8 mouse cellular contexts compared by ENCODE assay signal in genomic region chr17:26276711-26277110, GRCm38 (mm10). TPM values are rescaled to one million over a fixed set of nuclear protein-coding genes. Genes with fewer than 3 reads are reported as not detected.
A peak's percentile ranks its signal among the peaks of the same experiment; 100 is the strongest.
DNase-seq lines count a peak whose midpoint lies in the region; ATAC-seq lines count a peak whose summit lies in the region.
"Had no signal": no experiment of that assay in that cellular context is flagged by ENCODE, and none has a peak within 500 bp of the region (broad histone marks: within the 10 kb centered on the region; RNA-seq: fewer than 3 reads in every experiment).

No protein-coding gene starts in this region.

- H3K36me3 ChIP-seq in hindbrain, embryonic 11.5 days (ENCODE audit: control insufficient read depth, insufficient read depth, low read length) = peaks cover 29% of the 10 kb centered on the region
- peaks cover 87% of the 10 kb centered on the region for H3K36me3 ChIP-seq in hindbrain, embryonic 13.5 days
- peaks cover 89% of the 10 kb centered on the region for H3K36me3 ChIP-seq in embryonic facial prominence, embryonic 14.5 days (ENCODE audit: control insufficient read depth, insufficient read depth, low read length)

- ATAC-seq in hindbrain, embryonic 11.5 days (ENCODE audit: low FRiP score) = no peak
- ATAC-seq in hindbrain, embryonic 13.5 days (ENCODE audit: low FRiP score) = no peak
- no peak for ATAC-seq in embryonic facial prominence, embryonic 14.5 days (ENCODE audit: low read depth)
- peak; percentile 63; the same call in 1 of the 2 replicates for ATAC-seq in megakaryocyte-erythroid progenitor cell, adult 5-6 weeks (replicated peaks; ENCODE audit: low FRiP score, low TSS enrichment, poor library complexity, severe bottlenecking)

- H3K27ac ChIP-seq in hindbrain, embryonic 11.5 days (ENCODE audit: low read depth, low read length) = no peak overlapping the region
- no peak overlapping the region for H3K27ac ChIP-seq in hindbrain, embryonic 13.5 days
- no peak overlapping the region for H3K27ac ChIP-seq in embryonic facial prominence, embryonic 14.5 days (replicated peaks; ENCODE audit: low read depth, low read length)
- H3K27ac ChIP-seq: liver, embryonic 13.5 days had no signal

- H3K4me2 ChIP-seq in hindbrain, embryonic 11.5 days (replicated peaks; ENCODE audit: low read depth, low read length) = no peak overlapping the region
- H3K4me2 ChIP-seq in hindbrain, embryonic 13.5 days = no peak overlapping the region
- no peak overlapping the region for H3K4me2 ChIP-seq in embryonic facial prominence, embryonic 14.5 days (ENCODE audit: low read depth, low read length)
- H3K4me2 ChIP-seq: liver, embryonic 13.5 days had no signal

- no peak overlapping the region for H3K4me3 ChIP-seq in hindbrain, embryonic 11.5 days (ENCODE audit: low read depth, low read length)
- H3K4me3 ChIP-seq in hindbrain, embryonic 13.5 days = no peak overlapping the region
- no peak overlapping the region for H3K4me3 ChIP-seq in embryonic facial prominence, embryonic 14.5 days (ENCODE audit: low read depth, low read length)
- H3K4me3 ChIP-seq: liver, embryonic 13.5 days had no signal

- no peaks in the 10 kb centered on the region for H3K27me3 ChIP-seq in hindbrain, embryonic 11.5 days (ENCODE audit: control insufficient read depth, insufficient read depth, low read length)
- H3K27me3 ChIP-seq in hindbrain, embryonic 13.5 days = no peaks in the 10 kb centered on the region
- H3K27me3 ChIP-seq in embryonic facial prominence, embryonic 14.5 days (replicated peaks; ENCODE audit: control insufficient read depth, insufficient read depth, low read length) = no peaks in the 10 kb centered on the region
- H3K27me3 ChIP-seq: liver, embryonic 13.5 days had no signal

- 99% methylated on average over 4 of the region's 4 CpGs for WGBS in hindbrain, embryonic 11.5 days
- WGBS in hindbrain, embryonic 13.5 days = 87% methylated on average over 4 of the region's 4 CpGs
- WGBS in embryonic facial prominence, embryonic 14.5 days = 91% methylated on average over 4 of the region's 4 CpGs

- peak; percentile 58 for DNase-seq in hindbrain, embryonic 11.5 days (ENCODE audit: low spot score)
- DNase-seq in 416B (ENCODE audit: low read depth) = peak; percentile 65
- DNase-seq in B cell, adult 2 months = peak; percentile 57 to 64
- peak; percentile 32 for DNase-seq in embryonic facial prominence, embryonic 14.5 days (ENCODE audit: low spot score)
- no peak for DNase-seq in c-Kit-positive CD71-positive TER-119-positive erythroid progenitor cells, embryonic 14.5 days (ENCODE audit: low spot score)
- DNase-seq: liver, embryonic 13.5 days had no signal

- H3K9ac ChIP-seq in hindbrain, embryonic 11.5 days (ENCODE audit: low read depth, low read length) = no peak overlapping the region
- no peak overlapping the region for H3K9ac ChIP-seq in hindbrain, embryonic 13.5 days
- no peak overlapping the region for H3K9ac ChIP-seq in embryonic facial prominence, embryonic 14.5 days (ENCODE audit: low read depth, low read length)
- H3K9ac ChIP-seq: liver, embryonic 13.5 days had no signal

- no peaks in the 10 kb centered on the region for H3K9me3 ChIP-seq in hindbrain, embryonic 11.5 days (ENCODE audit: control insufficient read depth, low read length)
- H3K9me3 ChIP-seq in hindbrain, embryonic 13.5 days = no peaks in the 10 kb centered on the region
- H3K9me3 ChIP-seq in embryonic facial prominence, embryonic 14.5 days (ENCODE audit: control insufficient read depth, low read length) = no peaks in the 10 kb centered on the region
- H3K9me3 ChIP-seq: liver, embryonic 13.5 days had no signal

- H3K4me1 ChIP-seq in hindbrain, embryonic 11.5 days (replicated peaks; ENCODE audit: control insufficient read depth, insufficient read depth, low read length) = no peaks in the 10 kb centered on the region
- H3K4me1 ChIP-seq in hindbrain, embryonic 13.5 days (replicated peaks) = no peaks in the 10 kb centered on the region
- H3K4me1 ChIP-seq in embryonic facial prominence, embryonic 14.5 days (ENCODE audit: control insufficient read depth, insufficient read depth, low read length) = no peaks in the 10 kb centered on the region

RNA-seq across cellular contexts. Expression of gene Luc7l, which starts 24.0 kb away (rescaled TPM):
- polyA plus RNA-seq in hindbrain, embryonic 11.5 days (2014; fragmentation: Nextera tagmentation; extraction: Ambion mirVana) = 131 and 133 TPM in 2 replicates
- 117 and 118 TPM in 2 replicates for polyA plus RNA-seq in hindbrain, embryonic 13.5 days (2015; fragmentation: Nextera tagmentation; extraction: Ambion mirVana)
- polyA plus RNA-seq in embryonic facial prominence, embryonic 14.5 days (2014; fragmentation: Nextera tagmentation; extraction: Ambion mirVana) = 77.8 and 83.3 TPM in 2 replicates
- total RNA-seq in megakaryocyte-erythroid progenitor cell, adult 5-6 weeks (2014; fragmentation: Nextera tagmentation) = 92.6 and 106 TPM in 2 replicates
- 156 and 197 TPM in 2 replicates for total RNA-seq in megakaryocyte-erythroid progenitor cell, adult 5-6 weeks (2017)

RNA-seq across cellular contexts. Expression of gene Fam234a, which starts 32.7 kb away (rescaled TPM):
- polyA plus RNA-seq in hindbrain, embryonic 11.5 days (2014; fragmentation: Nextera tagmentation; extraction: Ambion mirVana) = 18.7 and 20.1 TPM in 2 replicates
- polyA plus RNA-seq in hindbrain, embryonic 13.5 days (2015; fragmentation: Nextera tagmentation; extraction: Ambion mirVana) = 30.8 and 31.4 TPM in 2 replicates
- 39.4 and 42.3 TPM in 2 replicates for polyA plus RNA-seq in embryonic facial prominence, embryonic 14.5 days (2014; fragmentation: Nextera tagmentation; extraction: Ambion mirVana)
- 5.5 and 6.2 TPM in 2 replicates for total RNA-seq in megakaryocyte-erythroid progenitor cell, adult 5-6 weeks (2014; fragmentation: Nextera tagmentation)
- 4.6 and 5.3 TPM in 2 replicates for total RNA-seq in megakaryocyte-erythroid progenitor cell, adult 5-6 weeks (2017)
